Mouse (Mus musculus) frontal cortex, adult (tissue): Measurements from ENCODE around the gene Srrm3.
A peak's percentile ranks its signal among the peaks of the same experiment; 100 is the strongest.

Experiments
- ATAC-seq: cut with Nextera tagmentation; 2 replicates; pipeline ENCODE4 v1.9.2; 2017; ENCODE audit warnings: mild to moderate bottlenecking, moderate library complexity, mixed read lengths; ENCODE audit not compliant: low TSS enrichment

Srrm3 gene

DNA sequence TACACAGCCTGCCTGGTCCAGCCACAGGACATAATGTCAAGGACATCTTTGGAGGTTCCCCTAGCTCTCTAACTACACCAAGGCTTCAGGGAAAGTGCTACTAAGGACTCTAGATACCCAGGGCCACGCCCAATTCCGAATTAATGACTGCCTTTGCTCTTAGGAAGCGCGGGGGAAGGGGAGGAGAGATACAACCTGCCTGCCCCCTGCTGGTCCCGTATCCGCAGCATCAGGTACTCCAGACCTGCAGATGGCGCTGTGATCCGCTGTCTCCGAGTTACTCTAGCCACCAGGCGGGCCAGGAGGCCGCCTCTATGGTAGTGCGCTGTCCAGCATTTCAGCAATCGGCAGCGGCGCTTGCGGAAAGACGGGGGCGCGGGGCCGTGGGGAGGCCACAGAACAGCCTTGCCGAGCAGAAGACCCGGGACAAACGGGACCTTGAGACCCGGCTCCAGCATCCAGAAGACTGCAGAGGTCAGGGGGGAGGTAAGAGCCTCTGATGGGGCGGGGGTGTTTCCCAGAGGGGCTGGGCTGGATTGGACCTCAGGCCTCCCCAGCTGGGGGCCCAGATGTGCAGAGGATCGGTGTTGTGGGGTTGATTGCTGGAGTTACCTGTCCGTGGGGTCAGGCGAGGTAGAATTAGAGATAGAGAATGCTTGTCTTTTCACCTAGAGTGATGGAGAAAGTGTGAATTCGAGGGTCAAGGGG, at the start of gene Srrm3:
Gene Srrm3 (plus strand): TSS at position 336 of the 708 bp plus-strand sequence.
- ATAC-seq, result peak; percentile 66

DNA sequence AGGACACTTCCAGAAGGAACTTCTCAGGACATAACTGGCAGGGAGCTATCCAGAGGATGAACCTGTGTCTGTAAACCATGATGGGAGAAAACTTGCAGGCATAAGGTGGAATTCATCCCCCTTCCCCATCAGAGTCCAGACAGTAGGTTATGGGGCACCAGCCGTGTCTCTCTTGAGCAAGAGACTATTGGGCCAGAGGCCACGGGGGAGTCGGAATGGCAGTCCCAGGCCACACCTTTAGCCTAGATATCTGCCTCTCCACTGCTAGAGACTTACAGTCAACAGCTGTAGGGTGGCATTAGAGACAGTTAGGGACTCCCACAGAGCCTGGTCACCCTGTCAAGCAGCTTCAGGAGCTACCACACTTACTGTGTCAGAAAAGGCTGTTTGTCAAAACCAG, 44.8 kb upstream of the Srrm3 start:
- no peak for ATAC-seq

DNA sequence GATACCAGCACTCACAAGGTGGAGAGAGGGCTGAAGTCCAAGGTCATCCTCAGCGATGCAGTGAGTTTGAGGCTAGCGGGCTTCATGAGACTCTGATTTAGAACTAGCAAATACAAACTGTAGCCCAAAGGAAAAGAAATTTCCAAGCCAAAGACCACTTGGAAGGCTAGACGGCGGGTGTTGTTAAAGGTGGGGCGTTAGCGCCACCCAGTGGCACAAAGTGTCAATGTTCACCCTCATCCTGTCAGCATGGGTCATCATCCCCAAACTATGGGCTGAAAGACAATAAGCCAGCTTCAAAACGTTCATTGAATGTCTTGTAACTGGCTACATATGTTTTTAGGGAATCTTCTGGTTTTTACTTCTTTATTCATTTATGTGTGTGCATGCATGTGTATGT, 43.2 kb upstream of the Srrm3 start:
- peak; percentile 65; the same call in 1 of the 2 replicates for ATAC-seq

DNA sequence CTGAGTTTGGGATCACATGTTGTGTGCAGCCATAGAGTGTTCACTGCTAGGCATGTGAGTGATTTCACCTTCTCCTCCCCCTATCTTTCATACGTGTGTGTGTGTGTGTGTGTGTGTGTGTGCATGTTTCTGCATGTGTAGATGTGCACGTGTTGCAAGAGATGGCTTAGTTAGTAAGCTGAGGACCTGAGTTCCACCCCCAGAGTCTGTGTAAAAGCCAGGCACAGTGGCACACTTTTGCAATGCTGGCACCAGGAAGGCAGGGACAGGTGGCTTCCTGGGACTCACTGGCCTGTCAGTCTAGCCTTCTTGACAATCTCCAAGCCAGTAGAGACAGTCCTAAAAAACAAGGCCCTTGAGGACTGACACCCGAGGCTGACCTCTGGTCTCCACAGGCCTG, 41.7 kb upstream of the Srrm3 start:
- no peak for ATAC-seq

DNA sequence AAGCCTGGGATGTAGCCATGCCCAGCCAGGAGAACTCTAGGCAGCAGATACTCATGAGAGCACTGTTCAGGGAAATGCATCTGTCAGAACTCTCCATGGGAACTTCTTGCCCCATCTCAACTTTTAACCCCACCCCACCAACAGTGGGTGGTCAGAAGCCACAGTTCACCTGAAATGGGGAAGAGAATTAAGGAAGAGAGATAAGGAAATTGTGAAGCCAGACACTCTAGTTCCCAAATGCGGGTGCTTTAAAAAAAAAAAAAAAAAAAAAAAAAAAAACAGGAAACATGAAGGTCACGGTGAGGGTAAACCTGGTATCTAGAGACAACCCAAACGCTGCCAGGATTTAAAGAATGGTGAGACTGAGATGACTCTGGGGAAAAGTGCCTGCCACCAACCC, 34.2 kb upstream of the Srrm3 start:
- no peak for ATAC-seq

DNA sequence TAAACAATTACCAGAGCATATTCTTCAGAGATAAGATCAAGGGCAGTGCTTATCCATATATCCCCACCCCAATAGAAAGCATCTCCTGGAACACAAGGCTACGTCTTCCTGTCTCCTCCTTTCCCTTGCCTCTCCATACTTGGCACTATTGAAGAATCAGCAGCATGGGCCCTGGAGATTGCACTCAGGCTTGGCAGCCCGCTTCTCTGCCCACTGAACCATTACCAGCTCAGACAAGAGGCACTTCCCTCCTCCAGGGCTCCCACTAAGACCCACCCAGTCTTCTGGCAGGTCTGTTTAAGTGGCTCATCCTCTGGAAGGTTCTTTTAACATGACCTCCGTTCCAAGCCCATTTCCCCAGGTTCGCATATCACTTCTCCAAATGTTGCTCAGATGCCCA, 30.1 kb upstream of the Srrm3 start:
- no peak for ATAC-seq

DNA sequence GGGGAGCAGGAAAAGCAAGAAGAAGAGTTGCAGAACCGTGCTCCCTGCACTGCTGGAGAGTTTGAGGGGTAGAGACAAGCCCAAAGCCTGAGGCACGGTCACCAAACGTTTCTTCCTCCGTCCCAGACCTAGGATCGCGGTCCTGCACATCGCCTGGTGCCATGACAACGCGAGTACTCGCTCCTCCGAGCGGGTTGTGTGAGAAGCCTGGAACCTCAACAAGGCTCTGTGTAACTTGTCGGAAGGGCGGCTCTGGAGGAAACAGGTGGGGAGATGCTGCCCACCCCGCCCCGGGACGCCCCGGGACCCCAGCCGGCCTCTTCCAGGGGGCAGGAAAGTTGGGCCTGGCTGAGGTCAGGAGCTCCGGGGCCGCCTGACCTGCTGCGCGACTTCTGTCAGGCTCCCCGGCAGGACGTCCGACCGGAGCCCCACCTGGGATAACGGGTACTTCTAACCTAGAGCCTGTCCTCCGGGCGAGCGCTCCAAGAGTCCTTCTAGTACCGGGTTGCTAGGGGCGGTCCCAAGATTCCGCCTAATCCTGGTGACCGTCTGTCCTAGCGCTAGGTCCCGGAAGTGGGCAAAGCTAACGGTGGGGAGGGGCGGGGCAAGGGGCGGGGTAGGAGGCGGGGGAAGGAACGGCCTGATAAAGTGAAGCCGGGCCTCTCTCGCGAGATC, 28.8 kb upstream of the Srrm3 start, which contains the start of gene Styxl1:
Gene Styxl1 (minus strand): TSS at position 590 of the 675 bp plus-strand sequence.
- ATAC-seq, result 0 out of 2 replicates have a peak, but pooled peaks have one; percentile 20

DNA sequence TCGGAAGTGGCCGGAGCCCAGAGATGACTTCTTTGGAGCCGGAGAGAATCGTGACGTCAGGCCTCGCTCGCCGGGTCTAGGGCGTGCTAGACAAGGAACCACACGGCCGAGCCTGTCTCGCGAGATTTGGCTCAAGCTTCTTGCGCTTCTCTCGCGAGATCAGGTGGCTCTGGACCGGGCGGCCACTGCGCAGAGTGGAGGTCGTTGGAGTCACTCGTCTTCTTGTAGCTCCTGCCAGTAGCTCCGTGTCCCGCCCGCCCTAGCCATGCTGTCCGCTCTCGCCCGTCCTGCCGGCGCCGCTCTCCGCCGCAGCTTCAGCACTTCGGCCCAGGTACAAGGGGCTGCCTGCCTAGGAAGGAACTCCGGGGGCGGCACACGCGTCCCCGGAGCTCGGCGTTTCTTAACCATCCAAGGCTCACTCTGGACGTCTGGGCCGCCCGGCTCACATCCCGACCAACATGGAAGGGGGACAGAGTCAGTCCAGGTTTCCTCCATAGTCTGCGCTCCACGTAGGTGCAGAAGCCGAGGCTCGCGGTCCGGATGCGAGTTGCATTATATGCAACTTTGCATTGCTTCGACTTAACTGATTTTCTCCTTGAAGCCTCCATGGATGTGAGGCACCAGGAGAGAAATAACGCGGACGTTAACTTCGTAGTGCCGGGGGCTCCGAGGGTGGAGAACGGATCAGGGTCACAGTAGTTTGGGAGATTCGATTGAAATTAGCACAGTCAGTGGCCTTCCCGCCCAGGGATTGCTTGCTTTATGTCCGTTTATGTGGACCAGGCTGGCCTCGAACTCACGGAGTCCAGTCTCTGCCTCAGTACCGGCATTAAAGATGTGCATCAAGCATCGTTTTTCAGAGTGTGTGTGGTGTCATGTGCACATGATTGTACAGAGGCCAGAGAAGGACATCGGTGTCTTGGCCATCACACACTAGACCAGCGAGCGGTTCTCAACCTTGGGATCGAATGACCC, 27.9 kb upstream of the Srrm3 start, which contains the start of gene Mdh2:
Gene Mdh2 (plus strand): TSS at position 10 of the 975 bp plus-strand sequence.
- peak; percentile 94 for ATAC-seq

DNA sequence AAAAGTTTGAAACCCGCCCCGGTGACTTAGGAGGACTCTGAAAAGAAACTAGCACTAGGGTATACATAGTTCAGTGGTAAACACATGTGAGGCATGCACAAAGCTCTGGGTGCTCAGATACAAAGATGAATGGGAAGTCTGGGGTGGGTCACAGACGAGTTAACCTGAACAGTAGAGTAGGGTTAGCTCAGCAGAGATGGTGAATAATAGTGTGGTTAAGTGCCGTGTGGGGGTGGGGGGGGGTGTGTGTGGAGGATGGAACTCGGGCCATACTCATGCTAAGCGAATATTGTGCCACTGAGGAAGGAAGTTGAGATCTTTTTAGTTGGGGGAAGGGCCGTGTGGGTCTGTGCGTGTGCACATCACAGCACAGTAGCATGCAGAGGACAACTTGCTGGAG, 26.4 kb upstream of the Srrm3 start:
- no peak for ATAC-seq

DNA sequence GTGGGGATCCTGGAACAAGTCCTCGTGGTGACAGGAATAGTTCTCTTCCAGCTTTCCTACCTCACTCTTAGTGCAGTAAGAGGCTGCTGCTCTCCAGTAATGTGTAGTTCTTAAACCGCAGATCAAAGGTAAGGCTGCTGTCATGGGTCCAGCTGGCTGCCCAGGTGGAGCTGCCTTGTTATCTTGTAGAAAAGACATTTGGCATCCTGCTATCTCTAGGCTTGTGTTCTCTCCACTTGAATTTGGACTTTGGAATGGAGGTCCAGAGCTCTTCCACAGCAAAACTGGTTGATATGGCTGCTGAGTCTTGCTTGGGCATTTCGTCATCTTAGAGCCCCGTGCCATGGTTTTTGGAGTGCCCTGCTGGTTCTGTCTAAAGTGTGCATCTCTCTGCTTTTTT, 23.8 kb upstream of the Srrm3 start:
- no peak for ATAC-seq

DNA sequence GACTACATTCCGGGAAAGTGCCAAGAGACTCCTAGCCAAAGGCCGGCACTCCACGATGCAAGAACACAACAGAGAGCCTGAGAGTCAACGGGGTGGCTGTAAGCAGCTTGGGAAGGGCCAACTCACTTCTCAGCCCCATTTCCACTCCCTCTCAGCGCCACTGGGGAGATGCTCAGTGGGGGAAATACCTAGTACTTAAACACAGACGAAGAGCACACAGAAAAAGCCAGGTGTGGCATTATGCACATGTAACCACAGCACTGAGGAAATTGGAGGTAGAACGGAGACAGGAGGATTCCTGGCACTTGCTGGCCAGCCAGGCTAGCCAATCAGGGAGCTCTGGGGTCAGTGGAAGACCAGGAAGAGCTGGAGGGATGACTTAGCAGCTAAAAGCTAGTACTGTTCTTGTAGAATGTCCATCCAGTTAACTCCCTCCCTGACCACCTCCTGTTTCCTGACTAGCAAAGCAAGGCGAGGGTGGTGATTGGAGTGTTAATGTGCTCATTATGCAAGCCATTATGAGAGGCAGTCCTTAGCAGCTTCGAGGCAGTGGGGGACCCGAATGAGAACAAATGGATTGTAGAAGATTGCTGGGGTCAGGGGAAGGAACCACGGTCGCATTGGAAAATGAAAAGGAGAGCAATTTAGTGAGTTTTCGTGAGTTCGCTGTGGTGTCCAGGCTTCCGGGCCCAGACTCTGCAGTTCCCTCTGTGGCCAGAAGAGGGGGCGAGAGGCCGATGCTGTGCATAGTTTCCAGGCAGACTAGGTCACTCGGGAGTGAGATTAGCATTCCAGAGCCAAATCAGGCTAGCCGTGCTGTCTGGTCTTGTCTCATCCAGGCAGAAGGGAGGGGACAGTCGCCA, 12.5 kb upstream of the Srrm3 start:
- ATAC-seq, result peak; percentile 82

DNA sequence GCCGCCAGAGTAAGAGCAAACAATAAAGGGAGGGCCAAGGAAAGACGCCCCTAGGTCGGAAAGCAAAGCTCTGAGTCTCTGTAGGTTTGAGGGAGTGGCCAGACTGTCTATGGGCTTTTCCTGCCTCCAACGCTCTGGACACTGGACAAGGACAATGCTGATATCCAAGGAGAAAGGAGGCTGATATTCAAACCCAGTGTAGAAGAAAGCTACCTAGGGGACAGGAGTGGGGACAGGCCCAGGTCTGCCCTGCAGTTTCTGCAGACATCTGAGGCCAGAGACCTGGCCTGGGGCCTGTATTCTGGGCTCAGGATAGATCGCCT, 11.9 kb upstream of the Srrm3 start:
- no peak for ATAC-seq

DNA sequence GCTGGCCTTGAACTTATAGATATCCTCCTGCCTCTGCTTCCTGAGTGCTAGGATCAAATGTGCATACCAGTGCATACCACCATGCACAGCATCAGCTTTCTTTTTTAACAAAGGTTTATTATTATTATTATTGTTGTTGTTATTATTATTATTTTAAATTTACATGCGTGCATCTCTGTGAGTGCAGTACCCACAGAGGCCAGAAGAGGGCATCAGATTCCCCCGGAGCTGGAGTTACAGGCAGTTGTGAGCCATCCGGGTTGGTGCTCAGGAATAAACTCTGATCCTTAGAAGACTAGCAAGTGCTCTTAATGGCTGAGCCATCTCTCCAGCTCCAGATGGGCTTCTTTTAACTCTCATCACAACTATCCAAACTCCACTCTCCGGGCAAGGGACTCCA, 6.9 kb upstream of the Srrm3 start:
- ATAC-seq, result no peak

DNA sequence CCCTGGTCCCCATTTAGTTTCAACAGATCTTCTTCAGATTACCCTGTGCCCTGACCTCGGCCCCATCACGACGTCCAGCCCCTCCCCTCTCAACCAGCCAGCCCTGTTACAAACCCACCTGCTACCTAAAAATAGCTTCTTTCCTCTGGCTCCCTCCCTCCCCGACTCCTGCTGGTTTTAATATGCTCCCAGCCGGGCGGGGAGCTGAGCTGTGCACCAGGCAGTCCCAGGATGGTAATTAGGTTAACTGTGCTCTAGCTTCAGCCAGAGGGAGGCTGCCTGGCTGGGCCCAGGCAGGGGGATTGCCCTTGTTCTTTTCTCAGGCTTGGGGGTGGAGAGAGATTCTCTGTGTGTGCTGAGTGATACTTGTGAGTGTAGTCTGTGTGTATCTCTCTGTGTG, 5.8 kb upstream of the Srrm3 start:
- peak; percentile 58; the same call in 1 of the 2 replicates for ATAC-seq

DNA sequence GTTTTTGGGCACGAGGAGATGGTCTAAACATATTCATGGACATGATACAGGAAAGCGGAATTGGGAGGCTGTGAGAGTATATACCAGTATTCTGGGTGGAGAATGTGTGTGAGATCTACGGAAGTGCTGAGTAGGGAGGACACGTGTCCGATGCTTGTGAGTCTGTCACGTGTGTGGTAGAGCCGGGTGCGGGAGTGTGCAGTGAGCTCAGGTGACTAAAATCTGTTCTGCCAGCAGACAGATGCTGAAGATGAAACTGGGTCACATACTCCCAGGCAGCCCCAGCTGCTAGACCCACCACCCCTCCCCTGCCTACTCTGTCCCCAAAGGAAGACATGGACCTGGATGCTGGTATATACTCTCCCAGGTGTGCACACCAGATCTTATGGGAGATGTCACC, 4.0 kb upstream of the Srrm3 start:
- no peak for ATAC-seq

DNA sequence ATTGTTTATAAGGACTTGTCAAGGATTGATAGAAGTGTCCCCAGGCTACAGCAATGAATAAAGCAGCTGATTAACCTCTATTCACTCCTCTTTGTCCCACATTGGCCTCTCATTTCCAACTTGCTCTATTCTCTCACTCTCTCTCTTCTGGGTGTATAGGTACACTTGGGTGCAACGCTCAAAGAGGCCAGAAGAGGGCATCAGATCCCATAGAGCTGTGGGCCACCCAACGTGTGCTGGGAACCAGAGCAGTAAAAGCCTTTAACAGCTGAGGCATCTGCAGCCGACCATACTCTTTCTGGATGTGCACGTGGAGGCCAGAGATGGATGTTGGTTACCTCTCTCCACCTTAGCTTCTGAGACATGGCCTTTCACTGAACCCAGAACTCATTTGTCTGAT, 3.6 kb upstream of the Srrm3 start:
- no peak for ATAC-seq

DNA sequence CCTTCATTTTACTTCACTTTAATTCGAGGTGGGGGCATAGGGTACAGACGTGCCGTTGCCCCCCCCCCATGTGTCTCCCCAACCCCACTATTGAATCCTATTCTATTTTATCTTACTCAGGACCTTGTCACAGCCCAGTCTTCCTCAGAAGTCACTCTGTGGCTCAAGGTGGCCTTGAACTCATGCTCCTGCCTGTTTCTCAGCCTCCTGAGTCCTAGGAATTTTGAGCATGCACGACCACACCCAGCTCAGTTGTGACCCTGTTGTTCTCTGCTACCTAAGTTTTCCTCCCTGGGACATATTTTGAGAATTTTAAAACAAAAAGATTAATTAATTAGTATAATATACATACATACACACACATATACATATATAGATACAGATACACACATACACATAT, 3.0 kb upstream of the Srrm3 start:
- ATAC-seq, result no peak

DNA sequence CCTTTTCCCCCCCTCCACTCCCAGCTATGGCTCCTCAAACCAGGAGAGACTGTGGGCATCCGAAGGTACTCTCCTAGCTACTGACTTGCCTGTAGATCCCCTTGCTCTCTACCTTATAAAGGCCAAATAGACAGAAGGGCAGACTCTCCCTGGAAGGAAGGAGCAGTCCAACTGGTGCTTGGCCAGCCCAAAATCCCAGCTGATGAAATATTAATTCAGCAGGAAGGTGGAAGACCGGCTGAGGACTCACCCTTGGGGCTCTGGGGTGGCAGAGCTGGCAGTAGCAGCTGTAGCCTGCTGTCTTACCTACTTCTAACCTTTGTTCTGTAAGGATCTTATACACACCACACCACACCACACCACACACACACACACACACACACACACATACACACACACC, 2.0 kb upstream of the Srrm3 start:
- ATAC-seq, result no peak

DNA sequence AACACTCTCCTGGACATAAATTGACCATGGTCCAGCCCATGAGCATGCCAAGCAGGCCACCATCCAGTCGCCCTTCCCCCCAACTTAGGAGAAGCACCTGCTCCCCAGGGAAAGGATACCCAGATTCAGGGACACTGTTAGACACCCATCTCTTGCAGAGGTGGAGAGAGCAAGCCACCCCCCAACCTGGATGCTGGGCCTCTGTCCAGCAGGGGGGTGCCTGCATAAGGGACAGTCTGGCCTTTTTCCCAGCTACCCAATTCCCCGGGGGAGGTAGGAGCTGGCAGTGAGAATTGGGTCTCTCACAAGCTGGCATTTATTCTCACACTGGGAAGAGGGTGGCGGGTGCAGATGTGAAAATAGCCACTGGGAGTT, 560 bp downstream of the Srrm3 start:
- peak; percentile 22; the same call in 1 of the 2 replicates for ATAC-seq

DNA sequence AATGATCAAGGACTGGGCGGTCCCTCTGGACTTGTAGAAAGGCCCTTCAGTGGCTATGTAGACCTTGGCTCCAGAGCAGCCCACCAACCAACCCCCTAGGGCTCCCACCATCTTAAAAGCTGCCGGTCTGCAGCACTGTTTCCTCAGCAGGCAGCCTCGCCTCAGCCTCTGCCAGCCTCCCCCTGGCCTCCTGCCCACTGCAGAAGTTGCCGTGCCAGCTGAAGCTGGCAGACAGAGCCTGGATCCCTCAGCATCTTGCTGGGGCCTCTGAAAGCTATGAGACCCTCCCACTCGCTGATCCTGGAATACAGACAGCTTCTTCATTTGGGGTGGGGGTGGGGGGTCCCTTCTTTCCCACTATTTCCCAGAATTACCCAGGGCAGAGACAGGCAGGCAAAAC, 6.3 kb downstream of the Srrm3 start:
- peak; percentile 76 for ATAC-seq

DNA sequence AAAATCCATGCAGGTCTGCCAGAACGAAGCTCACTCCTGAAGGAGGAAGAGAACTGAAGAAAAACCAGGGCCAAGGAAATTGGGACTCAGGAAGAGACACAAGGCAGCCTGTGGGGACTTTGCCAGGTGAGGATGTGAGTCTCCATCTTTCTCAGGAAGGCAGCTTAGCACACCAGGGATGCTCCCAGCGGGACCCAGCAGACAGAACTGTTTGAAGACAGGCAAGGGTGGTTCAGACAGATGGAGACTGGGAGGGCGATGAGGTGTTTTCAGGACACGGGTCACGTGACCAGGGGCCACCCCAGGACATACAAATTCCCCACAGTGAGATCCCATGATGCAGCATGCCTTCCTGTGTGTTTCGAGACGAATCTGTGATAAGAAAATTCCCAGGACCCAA, 11.8 kb downstream of the Srrm3 start:
- ATAC-seq, result peak; percentile 45; the same call in 1 of the 2 replicates
